Mouse (Mus musculus) small intestine, adult 2 months (tissue): ENCODE data around the gene Spcs2.

ENCODE experiments used
- CTCF ChIP-seq: fragments of 200-500 bp; IDR thresholded peaks from 2 replicates; pipeline ENCODE4 v1.5.1; 2012; ENCODE audit warnings: low read depth, mild to moderate bottlenecking, control low read depth, inconsistent platforms, low read length, moderate library complexity, mixed read lengths; ENCODE audit not compliant: insufficient replicate concordance, insufficient read length; ENCODE audit errors: extremely low read depth
- POLR2A ChIP-seq: fragments of 200-500 bp; IDR thresholded peaks from 2 replicates; pipeline ENCODE4 v1.6.1; 2012; ENCODE audit warnings: low read depth, mild to moderate bottlenecking, control low read depth, inconsistent platforms, low read length, moderate library complexity

DNA sequence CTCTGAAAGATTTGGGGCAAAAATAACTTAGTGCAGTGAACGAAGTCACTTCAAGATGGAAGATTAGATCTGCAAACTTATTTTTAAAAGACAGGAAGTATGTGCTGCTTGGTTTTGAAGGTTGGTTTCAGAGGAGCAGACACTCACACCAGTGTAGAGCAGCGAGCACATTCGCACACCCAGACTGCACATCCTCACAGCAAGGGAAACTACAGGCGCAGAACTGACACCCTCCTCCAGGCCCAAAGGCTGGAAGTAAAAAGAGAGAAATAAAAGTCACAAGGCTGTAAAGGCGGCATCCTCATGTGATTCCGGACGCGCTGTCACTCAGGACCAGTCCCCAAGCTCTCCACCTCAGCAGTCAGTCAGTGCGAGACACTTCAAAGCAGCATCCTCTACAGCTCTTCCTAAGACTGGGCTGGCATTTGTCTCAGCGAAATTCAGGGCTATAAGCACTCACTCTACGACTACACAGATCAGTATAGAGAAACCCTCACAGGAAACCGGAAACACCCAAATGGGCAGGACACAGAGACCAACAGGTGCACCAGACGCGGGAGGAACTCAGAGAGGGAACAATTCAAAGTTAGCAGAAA lies 6.9 kb downstream of the Spcs2 start:
- TF ChIP-seq CTCF (no peak), POLR2A (no peak)
